Mouse (Mus musculus): Measurements from ENCODE around the gene Rft1. TPM values are rescaled to one million over a fixed set of nuclear protein-coding genes. Genes with fewer than 3 reads are reported as not detected.

The Rft1 gene
- polyA plus RNA-seq, 1 experiment, result 8.1 TPM

DNA sequence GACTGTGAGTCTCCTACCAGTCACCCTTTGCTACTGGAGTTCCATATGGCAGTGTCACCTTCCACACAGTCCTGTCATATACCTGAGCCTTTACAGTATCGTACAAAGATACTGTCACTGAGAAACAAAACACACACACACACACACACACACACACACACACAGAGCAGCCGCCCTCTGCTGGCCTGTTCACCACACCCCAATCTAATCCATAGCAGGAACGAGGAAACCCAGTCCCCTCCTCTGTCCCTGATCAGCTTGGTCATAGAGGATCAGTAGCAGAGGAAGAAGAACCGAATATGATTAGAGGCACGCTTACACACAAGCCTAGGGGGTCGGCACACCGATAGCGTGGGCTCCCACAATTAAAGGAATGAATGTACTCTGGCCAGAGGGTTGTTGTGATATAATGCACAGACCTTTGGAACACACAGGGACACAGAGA is 29.9 kb upstream of the Rft1 start:
- TF ChIP-seq CTCF (IDR thresholded peaks at IDR 0.05; ENCODE audit: control insufficient read depth, insufficient read depth, insufficient replicate concordance, low read depth, low read length) (no peak), POLR2A (IDR thresholded peaks at IDR 0.05; ENCODE audit: control insufficient read depth, low read depth, low read length) (no peak)
- Histone ChIP-seq H3K4me3 (ENCODE audit: control insufficient read depth, low read depth, low read length) (no peak overlapping the region), H3K27me3 (ENCODE audit: control insufficient read depth, insufficient read depth, low read length) (peaks cover 3% of the 10 kb centered on the region; the same call in 1 of the 2 replicates), H3K4me1 (ENCODE audit: control insufficient read depth, insufficient read depth, low read length) (peaks cover 11% of the 10 kb centered on the region), H3K27ac (ENCODE audit: control insufficient read depth, insufficient read depth, low read depth, low read length) (no peak overlapping the region), H3K36me3 (ENCODE audit: control insufficient read depth, insufficient read depth, low read length) (no peaks in the 10 kb centered on the region)

DNA sequence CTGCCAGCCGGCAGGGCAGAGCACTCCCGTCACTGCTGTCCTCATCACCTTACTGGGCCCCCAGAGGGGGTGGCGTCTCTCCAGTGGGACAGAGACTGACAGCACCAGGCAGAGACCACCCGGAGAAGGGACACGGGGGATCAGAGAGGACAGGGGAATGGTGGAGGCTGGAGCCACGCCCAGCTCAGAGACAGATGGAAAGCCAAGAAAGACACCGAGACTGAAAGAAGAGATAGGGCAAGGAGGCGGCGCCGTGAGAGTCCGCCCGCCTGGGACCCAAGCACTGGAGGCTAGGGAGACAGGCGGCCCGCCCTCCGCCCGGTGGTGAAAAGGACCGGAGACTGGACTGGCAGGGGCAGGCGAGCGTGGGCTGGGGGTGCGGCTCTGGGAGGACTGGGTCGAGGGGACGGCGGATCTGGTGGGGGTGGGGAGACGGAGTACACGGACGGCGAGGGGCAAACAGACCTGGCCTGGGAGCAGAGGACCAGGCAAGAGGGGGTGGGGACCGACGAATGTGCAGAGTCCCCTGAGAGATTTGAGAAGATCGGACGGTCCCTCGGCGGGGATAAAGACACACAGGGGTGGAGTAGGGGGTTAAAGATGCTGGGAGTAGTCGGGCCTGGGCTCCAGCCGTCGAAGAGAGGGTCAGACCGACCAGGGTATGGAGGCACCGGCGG is 28.9 kb upstream of the Rft1 start:
- peak overlapping the region; percentile 87 for H3K4me3 ChIP-seq (ENCODE audit: control insufficient read depth, low read depth, low read length)
- H3K36me3 ChIP-seq (ENCODE audit: control insufficient read depth, insufficient read depth, low read length), result no peaks in the 10 kb centered on the region
- H3K27me3 ChIP-seq (ENCODE audit: control insufficient read depth, insufficient read depth, low read length), result peaks cover 3% of the 10 kb centered on the region; the same call in 1 of the 2 replicates
- H3K4me1 ChIP-seq (ENCODE audit: control insufficient read depth, insufficient read depth, low read length), result peaks cover 11% of the 10 kb centered on the region
- TF ChIP-seq POLR2A (IDR thresholded peaks at IDR 0.05; ENCODE audit: control insufficient read depth, low read depth, low read length) (no peak), CTCF (IDR thresholded peaks at IDR 0.05; ENCODE audit: control insufficient read depth, insufficient read depth, insufficient replicate concordance, low read depth, low read length) (no peak)
- H3K27ac ChIP-seq (ENCODE audit: control insufficient read depth, insufficient read depth, low read depth, low read length), result no peak overlapping the region

DNA sequence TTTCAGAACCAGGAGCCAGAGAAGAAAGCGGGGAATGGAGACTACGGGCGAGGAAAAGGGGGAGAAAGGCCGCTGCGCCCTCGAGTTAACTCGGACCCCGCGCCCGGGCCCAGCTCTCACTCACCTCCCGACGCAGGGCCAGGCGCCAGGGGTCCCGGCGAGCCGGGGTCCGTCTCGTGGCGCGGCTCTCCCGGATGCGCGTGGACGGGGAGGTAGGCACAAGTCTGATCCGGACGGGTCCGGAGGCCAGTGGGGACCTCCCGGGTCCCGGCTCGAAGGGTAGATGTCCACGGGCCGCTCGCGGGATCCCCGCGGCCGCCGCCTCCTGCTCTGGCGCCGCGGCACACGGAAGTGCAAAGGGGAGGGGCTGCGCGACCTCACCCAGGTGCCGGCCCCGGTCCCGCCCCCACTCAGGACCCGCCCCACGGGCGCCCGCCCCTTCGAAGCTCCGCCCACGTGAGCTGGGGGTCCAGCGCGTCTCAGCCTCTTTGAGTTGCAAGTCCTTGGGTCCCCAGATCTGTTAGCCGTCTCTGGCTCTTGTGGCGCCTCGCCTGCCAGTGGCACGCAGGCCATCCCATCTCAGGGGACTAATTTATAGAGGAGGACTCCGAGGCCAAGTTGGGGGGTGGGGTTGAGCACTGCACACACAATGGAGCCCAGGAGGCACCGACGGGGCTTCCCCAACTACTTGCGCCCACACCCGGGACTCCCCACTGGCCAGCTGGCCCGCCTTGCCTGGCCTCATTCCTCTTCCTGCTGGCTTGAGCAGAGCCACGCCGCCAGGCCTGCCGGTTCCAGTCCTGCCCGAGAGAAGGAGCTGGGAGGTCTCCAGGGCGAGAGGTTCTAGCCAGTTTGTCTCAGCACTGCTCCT is 28.1 kb upstream of the Rft1 start, which contains the start of gene Prkcd:
Gene Prkcd, minus strand, starts transcription at position 355 of the 871 bp plus-strand sequence.
- H3K27me3 ChIP-seq (ENCODE audit: control insufficient read depth, insufficient read depth, low read length), result peaks cover 3% of the 10 kb centered on the region; the same call in 1 of the 2 replicates
- no peaks in the 10 kb centered on the region for H3K36me3 ChIP-seq (ENCODE audit: control insufficient read depth, insufficient read depth, low read length)
- peak within 1 kb of the TSS; percentile 87 for H3K4me3 ChIP-seq (ENCODE audit: control insufficient read depth, low read depth, low read length)
- TF ChIP-seq CTCF (IDR thresholded peaks at IDR 0.05; ENCODE audit: control insufficient read depth, insufficient read depth, insufficient replicate concordance, low read depth, low read length) (no peak), POLR2A (IDR thresholded peaks at IDR 0.05; ENCODE audit: control insufficient read depth, low read depth, low read length) (no peak; the same call in 1 of the 2 replicates)
- peaks cover 11% of the 10 kb centered on the region for H3K4me1 ChIP-seq (ENCODE audit: control insufficient read depth, insufficient read depth, low read length)
- H3K27ac ChIP-seq (ENCODE audit: control insufficient read depth, insufficient read depth, low read depth, low read length), result peak within 1 kb of the TSS; percentile 33; the same call in 1 of the 2 replicates

DNA sequence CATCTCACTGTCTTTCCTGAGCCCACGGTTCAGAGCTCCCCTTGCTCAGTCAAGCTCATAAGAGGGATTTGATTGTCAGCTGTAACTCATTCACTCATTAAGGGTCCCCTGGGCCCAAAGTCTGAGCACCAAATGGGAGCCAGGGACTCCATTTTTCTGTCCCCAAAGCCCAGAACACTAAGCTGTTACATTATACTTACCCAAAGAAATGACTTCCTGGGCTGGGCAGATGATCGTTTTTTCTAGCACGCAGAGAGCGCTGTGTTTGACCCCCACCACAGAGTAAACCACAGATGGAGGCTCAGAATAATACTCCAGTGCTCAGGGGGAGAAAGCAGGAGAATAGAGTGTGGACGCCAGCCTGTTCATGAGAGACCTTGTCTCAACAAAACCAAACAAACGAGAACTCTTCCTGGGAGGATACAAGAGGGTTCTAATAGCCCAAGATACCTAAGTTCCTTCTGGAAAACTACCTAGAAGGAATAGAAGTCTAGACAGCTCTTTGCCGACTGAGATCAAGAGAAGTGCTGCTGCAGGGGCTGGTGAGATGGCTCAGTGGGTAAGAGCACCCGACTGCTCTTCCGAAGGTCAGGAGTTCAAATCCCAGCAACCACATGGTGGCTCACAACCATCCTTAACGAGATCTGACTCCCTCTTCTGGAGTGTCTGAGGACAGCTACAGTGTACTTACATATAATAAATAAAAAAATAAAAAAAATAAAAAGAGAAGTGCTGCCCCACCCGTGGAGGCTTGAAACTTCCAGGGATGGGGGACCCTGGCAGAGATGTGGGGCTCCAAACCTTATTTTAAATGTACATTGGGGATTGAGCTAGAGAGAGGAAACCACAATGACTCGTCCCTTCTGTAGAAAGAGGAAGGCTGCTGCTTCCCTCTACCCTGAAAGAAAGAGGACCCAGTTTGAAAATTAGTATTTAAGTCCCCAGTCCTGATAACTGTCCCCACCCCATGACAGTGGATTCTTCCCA is 27.1 kb upstream of the Rft1 start:
- no peak overlapping the region for H3K27ac ChIP-seq (ENCODE audit: control insufficient read depth, insufficient read depth, low read depth, low read length)
- H3K4me3 ChIP-seq (ENCODE audit: control insufficient read depth, low read depth, low read length), result peak overlapping the region; percentile 87; the same call in 1 of the 2 replicates
- TF ChIP-seq CTCF (IDR thresholded peaks at IDR 0.05; ENCODE audit: control insufficient read depth, insufficient read depth, insufficient replicate concordance, low read depth, low read length) (no peak), POLR2A (IDR thresholded peaks at IDR 0.05; ENCODE audit: control insufficient read depth, low read depth, low read length) (no peak)
- peaks cover 11% of the 10 kb centered on the region for H3K4me1 ChIP-seq (ENCODE audit: control insufficient read depth, insufficient read depth, low read length)
- H3K27me3 ChIP-seq (ENCODE audit: control insufficient read depth, insufficient read depth, low read length), result peaks cover 3% of the 10 kb centered on the region; the same call in 1 of the 2 replicates
- H3K36me3 ChIP-seq (ENCODE audit: control insufficient read depth, insufficient read depth, low read length), result no peaks in the 10 kb centered on the region

DNA sequence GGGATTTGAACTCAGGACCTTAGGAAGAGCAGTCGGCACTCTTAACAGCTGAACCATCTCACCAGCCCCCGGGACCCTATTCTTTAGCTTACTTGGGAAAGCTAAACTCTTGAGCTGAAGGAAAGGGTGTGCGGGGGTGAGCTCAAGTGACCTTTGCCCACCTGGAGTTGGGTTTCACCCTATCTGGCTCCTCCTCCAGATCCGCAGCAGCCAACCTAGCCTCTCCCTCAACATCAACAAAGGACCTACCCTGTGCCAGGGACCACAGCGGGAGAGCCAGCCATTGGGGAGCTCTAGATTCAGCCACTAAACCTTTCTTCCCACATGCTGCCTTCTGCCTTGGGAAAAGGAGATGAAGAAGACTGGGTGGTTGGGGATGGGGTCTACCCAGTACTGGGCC is 25.9 kb upstream of the Rft1 start:
- no peak overlapping the region for H3K27ac ChIP-seq (ENCODE audit: control insufficient read depth, insufficient read depth, low read depth, low read length)
- TF ChIP-seq CTCF (IDR thresholded peaks at IDR 0.05; ENCODE audit: control insufficient read depth, insufficient read depth, insufficient replicate concordance, low read depth, low read length) (no peak), POLR2A (IDR thresholded peaks at IDR 0.05; ENCODE audit: control insufficient read depth, low read depth, low read length) (no peak)
- no peak overlapping the region for H3K4me3 ChIP-seq (ENCODE audit: control insufficient read depth, low read depth, low read length)
- H3K27me3 ChIP-seq (ENCODE audit: control insufficient read depth, insufficient read depth, low read length), result peaks cover 3% of the 10 kb centered on the region; the same call in 1 of the 2 replicates
- H3K4me1 ChIP-seq (ENCODE audit: control insufficient read depth, insufficient read depth, low read length), result peaks cover 11% of the 10 kb centered on the region
- H3K36me3 ChIP-seq (ENCODE audit: control insufficient read depth, insufficient read depth, low read length), result no peaks in the 10 kb centered on the region

DNA sequence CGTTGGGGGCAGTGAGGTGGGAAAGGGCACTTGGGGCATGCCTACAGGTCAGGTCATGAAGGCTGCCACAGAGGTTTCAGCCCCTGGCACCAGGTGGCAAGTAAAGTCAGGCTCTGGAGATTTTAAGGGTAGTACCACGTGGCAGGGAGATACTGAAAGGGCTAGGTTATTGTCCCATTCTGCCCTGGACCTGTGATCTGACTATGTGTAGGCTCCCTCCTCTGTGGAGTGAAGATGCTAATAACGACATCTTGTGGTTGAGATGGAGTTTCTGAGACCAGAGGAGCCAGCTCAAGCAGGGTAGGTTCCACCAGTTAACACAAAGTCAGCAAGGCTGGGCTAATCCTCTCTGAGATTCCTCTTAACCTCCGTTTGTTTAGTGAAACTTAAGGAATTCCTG is 24.3 kb upstream of the Rft1 start:
- H3K27ac ChIP-seq (ENCODE audit: control insufficient read depth, insufficient read depth, low read depth, low read length), result no peak overlapping the region
- H3K4me1 ChIP-seq (ENCODE audit: control insufficient read depth, insufficient read depth, low read length), result peaks cover 11% of the 10 kb centered on the region
- peaks cover 3% of the 10 kb centered on the region; the same call in 1 of the 2 replicates for H3K27me3 ChIP-seq (ENCODE audit: control insufficient read depth, insufficient read depth, low read length)
- H3K4me3 ChIP-seq (ENCODE audit: control insufficient read depth, low read depth, low read length), result no peak overlapping the region
- TF ChIP-seq CTCF (IDR thresholded peaks at IDR 0.05; ENCODE audit: control insufficient read depth, insufficient read depth, insufficient replicate concordance, low read depth, low read length) (no peak), POLR2A (IDR thresholded peaks at IDR 0.05; ENCODE audit: control insufficient read depth, low read depth, low read length) (no peak)
- no peaks in the 10 kb centered on the region for H3K36me3 ChIP-seq (ENCODE audit: control insufficient read depth, insufficient read depth, low read length)
